Comparison of ENCODE assay signal across 21 mouse cellular contexts in genomic region chr1:80062121-80062520, GRCm38 (mm10).
DNase-seq lines count a peak whose midpoint lies in the region; ATAC-seq and TF ChIP-seq lines count a peak whose summit lies in the region.
"Had no signal": no experiment of that assay in that cellular context is flagged by ENCODE, and none has a peak within 500 bp of the region (broad histone marks: within the 10 kb centered on the region; RNA-seq: fewer than 3 reads in every experiment).

No protein-coding gene starts in this region.

- no peaks in the 10 kb centered on the region for H3K9me3 ChIP-seq in midbrain, embryonic 15.5 days
- H3K9me3 ChIP-seq in midbrain, embryonic 11.5 days (ENCODE audit: control insufficient read depth, low read length) = no peaks in the 10 kb centered on the region
- H3K9me3 ChIP-seq in embryonic facial prominence, embryonic 11.5 days (replicated peaks; ENCODE audit: control insufficient read depth, low read length) = no peaks in the 10 kb centered on the region
- no peaks in the 10 kb centered on the region for H3K9me3 ChIP-seq in embryonic facial prominence, embryonic 13.5 days
- no peaks in the 10 kb centered on the region for H3K9me3 ChIP-seq in limb, embryonic 11.5 days (ENCODE audit: control insufficient read depth, low read length)
- H3K9me3 ChIP-seq: G1E; heart, embryonic 10.5 days; hindbrain, embryonic 12.5 days; intestine, embryonic 15.5 days had no signal

- 69% methylated on average over 1 of the region's 1 CpGs for WGBS in midbrain, embryonic 15.5 days
- WGBS in midbrain, embryonic 11.5 days = 44% methylated on average over 1 of the region's 1 CpGs
- WGBS in embryonic facial prominence, embryonic 11.5 days = 61% methylated on average over 1 of the region's 1 CpGs
- WGBS in embryonic facial prominence, embryonic 13.5 days = 38% methylated on average over 1 of the region's 1 CpGs
- WGBS in limb, embryonic 11.5 days = 48% methylated on average over 1 of the region's 1 CpGs
- 81% methylated on average over 1 of the region's 1 CpGs for WGBS in thymus, adult 2 months

- peaks cover 3% of the 10 kb centered on the region; the same call in 1 of the 2 replicates for H3K4me1 ChIP-seq in midbrain, embryonic 15.5 days
- H3K4me1 ChIP-seq in midbrain, embryonic 11.5 days (ENCODE audit: control insufficient read depth, insufficient read depth, low read length) = no peaks in the 10 kb centered on the region
- H3K4me1 ChIP-seq in embryonic facial prominence, embryonic 11.5 days (ENCODE audit: control insufficient read depth, insufficient read depth, low read length) = no peaks in the 10 kb centered on the region
- H3K4me1 ChIP-seq in embryonic facial prominence, embryonic 13.5 days = peaks cover 16% of the 10 kb centered on the region
- peaks cover 4% of the 10 kb centered on the region; the same call in 1 of the 2 replicates for H3K4me1 ChIP-seq in limb, embryonic 11.5 days (ENCODE audit: control insufficient read depth, insufficient read depth, low read length)
- H3K4me1 ChIP-seq in thymus, adult 2 months (replicated peaks; ENCODE audit: control insufficient read depth, insufficient read depth, low read length) = no peaks in the 10 kb centered on the region
- H3K4me1 ChIP-seq: heart, embryonic 10.5 days; intestine, embryonic 15.5 days had no signal

- no peak for TF ChIP-seq CTCF in thymus, adult 2 months (IDR thresholded peaks at IDR 0.05; ENCODE audit: borderline replicate concordance, control insufficient read depth, extremely low read depth, insufficient read depth, low read length, poor library complexity)

- peak; percentile 58 for ATAC-seq in midbrain, embryonic 15.5 days (replicated peaks)
- no peak for ATAC-seq in midbrain, embryonic 11.5 days (ENCODE audit: low FRiP score)
- peak; percentile 56; the same call in 1 of the 2 replicates for ATAC-seq in embryonic facial prominence, embryonic 11.5 days (replicated peaks; ENCODE audit: insufficient number of reproducible peaks, low FRiP score, low TSS enrichment, low read depth)
- ATAC-seq in embryonic facial prominence, embryonic 13.5 days (ENCODE audit: insufficient number of reproducible peaks, insufficient read depth, low FRiP score, low TSS enrichment, low read depth) = no peak
- ATAC-seq in limb, embryonic 11.5 days (ENCODE audit: insufficient number of reproducible peaks, low FRiP score, low TSS enrichment, low read depth) = 0 out of 2 replicates have a peak, but pooled peaks have one; percentile 54
- ATAC-seq in CD4-positive, CD25-positive, alpha-beta regulatory T cell, adult 4 months = no peak
- ATAC-seq: forebrain, embryonic 16.5 days; intestine, embryonic 15.5 days had no signal

- no peak overlapping the region for H3K4me3 ChIP-seq in midbrain, embryonic 15.5 days
- H3K4me3 ChIP-seq in midbrain, embryonic 11.5 days (ENCODE audit: low read depth, low read length) = no peak overlapping the region
- no peak overlapping the region for H3K4me3 ChIP-seq in embryonic facial prominence, embryonic 11.5 days (ENCODE audit: low read depth, low read length)
- no peak overlapping the region for H3K4me3 ChIP-seq in embryonic facial prominence, embryonic 13.5 days
- no peak overlapping the region for H3K4me3 ChIP-seq in limb, embryonic 11.5 days (ENCODE audit: low read depth, low read length)
- no peak overlapping the region for H3K4me3 ChIP-seq in thymus, adult 2 months (ENCODE audit: control insufficient read depth, insufficient read depth, low read length)
- H3K4me3 ChIP-seq: erythroblast, embryonic 14.5 days; heart, embryonic 10.5 days; hindbrain, embryonic 12.5 days; intestine, embryonic 15.5 days had no signal

- no peak for DNase-seq in midbrain, embryonic 11.5 days (ENCODE audit: low spot score, missing footprints)
- DNase-seq in embryonic facial prominence, embryonic 11.5 days (ENCODE audit: low spot score) = peak; percentile 13
- DNase-seq in limb, embryonic 11.5 days (ENCODE audit: low spot score) = no peak
- no peak for DNase-seq in thymus, adult 2 months
- DNase-seq in yolk sac, embryonic 10.5 days (ENCODE audit: low spot score) = no peak
- DNase-seq: adrenal gland, postnatal 10 days; cerebellum, adult 11 months; cerebellum, adult 9-10 months; cerebellum, postnatal 25 days; gastrocnemius, postnatal 25 days; heart, postnatal 10 days; heart, postnatal 4 days had no signal

- H3K27ac ChIP-seq in midbrain, embryonic 15.5 days = no peak overlapping the region; the same call in 1 of the 2 replicates
- no peak overlapping the region for H3K27ac ChIP-seq in midbrain, embryonic 11.5 days (ENCODE audit: low read depth, low read length)
- H3K27ac ChIP-seq in embryonic facial prominence, embryonic 11.5 days (replicated peaks; ENCODE audit: low read depth, low read length) = no peak overlapping the region; the same call in 1 of the 2 replicates
- peak overlapping the region; percentile 82 for H3K27ac ChIP-seq in embryonic facial prominence, embryonic 13.5 days
- no peak overlapping the region for H3K27ac ChIP-seq in limb, embryonic 11.5 days (replicated peaks; ENCODE audit: low read depth, low read length)
- no peak overlapping the region for H3K27ac ChIP-seq in thymus, adult 2 months (ENCODE audit: control insufficient read depth, insufficient read depth, low read length)
- H3K27ac ChIP-seq: heart, embryonic 10.5 days; hindbrain, embryonic 12.5 days; intestine, embryonic 15.5 days had no signal

- no peak for TF ChIP-seq POLR2A in thymus, adult 2 months (IDR thresholded peaks at IDR 0.05; ENCODE audit: control insufficient read depth, extremely low read depth, insufficient read depth, low read length, poor library complexity)

- H3K27me3 ChIP-seq in midbrain, embryonic 15.5 days (replicated peaks) = no peaks in the 10 kb centered on the region
- no peaks in the 10 kb centered on the region for H3K27me3 ChIP-seq in midbrain, embryonic 11.5 days (ENCODE audit: control insufficient read depth, insufficient read depth, low read length)
- no peaks in the 10 kb centered on the region for H3K27me3 ChIP-seq in embryonic facial prominence, embryonic 11.5 days (ENCODE audit: control insufficient read depth, insufficient read depth, low read length)
- H3K27me3 ChIP-seq in embryonic facial prominence, embryonic 13.5 days = no peaks in the 10 kb centered on the region
- no peaks in the 10 kb centered on the region for H3K27me3 ChIP-seq in limb, embryonic 11.5 days (ENCODE audit: control insufficient read depth, insufficient read depth, low read length)
- no peaks in the 10 kb centered on the region for H3K27me3 ChIP-seq in thymus, adult 2 months (ENCODE audit: control insufficient read depth, insufficient read depth, low read length)
- H3K27me3 ChIP-seq: hindbrain, embryonic 12.5 days; intestine, embryonic 15.5 days had no signal

- H3K36me3 ChIP-seq in midbrain, embryonic 15.5 days (replicated peaks) = no peaks in the 10 kb centered on the region
- no peaks in the 10 kb centered on the region for H3K36me3 ChIP-seq in midbrain, embryonic 11.5 days (ENCODE audit: control insufficient read depth, insufficient read depth, low read length)
- H3K36me3 ChIP-seq in embryonic facial prominence, embryonic 11.5 days (replicated peaks; ENCODE audit: control insufficient read depth, insufficient read depth, low read depth, low read length) = no peaks in the 10 kb centered on the region
- no peaks in the 10 kb centered on the region for H3K36me3 ChIP-seq in embryonic facial prominence, embryonic 13.5 days
- H3K36me3 ChIP-seq in limb, embryonic 11.5 days (ENCODE audit: control insufficient read depth, insufficient read depth, low read length) = no peaks in the 10 kb centered on the region
- H3K36me3 ChIP-seq in thymus, adult 2 months (ENCODE audit: control insufficient read depth, insufficient read depth, low read length) = no peaks in the 10 kb centered on the region
- H3K36me3 ChIP-seq: G1E; heart, embryonic 10.5 days; hindbrain, embryonic 12.5 days; intestine, embryonic 15.5 days had no signal

- no peak overlapping the region for H3K4me2 ChIP-seq in midbrain, embryonic 15.5 days
- no peak overlapping the region for H3K4me2 ChIP-seq in midbrain, embryonic 11.5 days
- no peak overlapping the region for H3K4me2 ChIP-seq in embryonic facial prominence, embryonic 11.5 days (ENCODE audit: low read depth, low read length)
- H3K4me2 ChIP-seq in embryonic facial prominence, embryonic 13.5 days = no peak overlapping the region
- H3K4me2 ChIP-seq in limb, embryonic 11.5 days (ENCODE audit: low read depth, severe bottlenecking) = no peak overlapping the region
- H3K4me2 ChIP-seq: hindbrain, embryonic 12.5 days; intestine, embryonic 15.5 days had no signal

- no peak overlapping the region for H3K9ac ChIP-seq in midbrain, embryonic 15.5 days
- H3K9ac ChIP-seq in midbrain, embryonic 11.5 days (ENCODE audit: low read length) = no peak overlapping the region
- H3K9ac ChIP-seq in embryonic facial prominence, embryonic 11.5 days (replicated peaks; ENCODE audit: low read length) = no peak overlapping the region
- H3K9ac ChIP-seq in embryonic facial prominence, embryonic 13.5 days = no peak overlapping the region
- no peak overlapping the region for H3K9ac ChIP-seq in limb, embryonic 11.5 days (ENCODE audit: low read length)
- H3K9ac ChIP-seq: hindbrain, embryonic 12.5 days; intestine, embryonic 15.5 days had no signal

Comparison
In these comparisons a context has a peak if more than half of its experiments do, and no peak if none do; other contexts are left out.
1. ATAC-seq: peak in midbrain, embryonic 15.5 days (single experiment), embryonic facial prominence, embryonic 11.5 days (single experiment) and limb, embryonic 11.5 days (single experiment); none in midbrain, embryonic 11.5 days (single experiment), embryonic facial prominence, embryonic 13.5 days (single experiment) and CD4-positive, CD25-positive, alpha-beta regulatory T cell, adult 4 months (single experiment).